Mouse (Mus musculus) small intestine, adult 2 months (tissue): Measurements from ENCODE around the gene Msh4.

Experiments
- CTCF ChIP-seq: fragments of 200-500 bp; IDR thresholded peaks from 2 replicates; pipeline ENCODE4 v1.5.1; 2012; ENCODE audit warnings: low read depth, mild to moderate bottlenecking, control low read depth, inconsistent platforms, low read length, moderate library complexity, mixed read lengths; ENCODE audit not compliant: insufficient replicate concordance, insufficient read length; ENCODE audit errors: extremely low read depth
- POLR2A ChIP-seq: fragments of 200-500 bp; IDR thresholded peaks from 2 replicates; pipeline ENCODE4 v1.6.1; 2012; ENCODE audit warnings: low read depth, mild to moderate bottlenecking, control low read depth, inconsistent platforms, low read length, moderate library complexity

DNA sequence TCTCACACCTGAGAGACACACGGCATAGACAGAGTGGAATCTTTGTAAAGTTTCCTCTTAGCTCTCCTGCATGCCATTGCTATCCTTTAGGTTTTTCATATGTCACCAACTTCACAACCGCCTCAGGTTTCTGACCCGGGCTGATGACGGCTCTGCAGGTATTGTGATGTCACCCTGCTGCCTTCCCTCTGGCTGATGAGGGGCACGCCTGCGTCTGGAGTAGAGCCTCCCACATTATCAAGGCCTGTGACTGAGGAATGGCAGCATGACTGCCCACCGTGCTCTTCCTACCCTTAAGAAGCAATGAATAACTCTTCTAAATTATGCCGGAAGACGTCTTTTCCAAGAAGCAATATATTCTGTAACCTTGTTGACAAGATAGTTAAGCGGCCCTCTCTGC, 61.9 kb downstream of the Msh4 start, which contains the start of gene Asb17:
- no peak for TF ChIP-seq POLR2A
- TF ChIP-seq CTCF, result no peak
